Mouse (Mus musculus): Measurements from ENCODE around the gene Bicc1.

Bicc1 gene

DNA sequence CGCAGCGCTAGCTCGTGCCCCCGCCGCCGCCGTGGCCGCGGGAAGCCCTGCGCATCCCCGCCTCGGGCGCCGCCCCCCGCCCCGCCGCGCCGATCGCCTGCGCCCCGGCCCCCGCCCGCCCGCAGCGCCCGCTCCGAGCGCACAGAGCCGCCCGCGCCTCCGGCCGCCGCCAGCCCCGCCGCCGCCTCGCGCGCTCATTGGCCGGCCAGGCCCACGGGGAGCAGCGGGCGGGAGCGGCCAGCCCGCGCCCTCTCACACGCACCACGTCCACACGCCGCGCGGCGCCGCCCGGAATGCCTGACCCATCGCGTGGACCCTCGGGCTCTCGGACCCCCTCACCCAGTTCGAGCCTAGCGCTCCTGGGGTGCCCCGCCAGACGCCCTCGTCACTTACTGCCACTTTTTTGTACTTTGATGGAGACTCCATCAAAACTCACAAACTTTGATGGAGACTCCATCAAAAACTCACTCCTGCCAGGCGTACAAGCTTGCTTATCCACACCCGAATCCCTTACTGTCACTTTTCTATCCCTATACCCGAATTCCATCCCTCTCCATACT is at the start of gene Bicc1:
TSS of gene Bicc1 (minus strand) at position 25 of the 560 bp plus-strand sequence.
- in situ Hi-C loops (cut with MboI; ENCODE audit: low pct_unique_long_range_greater_than_20kb in 1 of 2, low sequenced_read_pairs in 2 of 2, unreplicated experiment in 1 of 2): no loop called here

DNA sequence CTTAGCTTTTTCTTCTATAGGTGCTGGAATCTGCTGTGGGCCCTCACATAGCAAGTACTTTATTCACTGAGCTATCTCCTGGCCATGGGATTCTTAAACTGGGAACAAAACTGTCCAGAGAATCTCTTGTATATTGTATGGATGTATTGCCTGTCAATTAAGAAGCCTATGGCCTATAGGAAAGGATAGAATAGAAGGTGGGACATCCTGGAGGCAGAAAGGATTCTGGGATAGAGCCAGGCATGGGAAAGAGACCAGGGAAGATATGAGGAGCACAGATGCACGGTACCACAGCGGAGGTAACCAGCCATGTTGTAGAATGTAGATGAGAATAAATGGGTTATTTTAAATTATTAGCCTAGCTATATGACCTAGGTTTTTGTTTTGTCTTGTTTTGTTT is 42.0 kb upstream of the Bicc1 start:
- in situ Hi-C loops (cut with MboI; ENCODE audit: low pct_unique_long_range_greater_than_20kb in 1 of 2, low sequenced_read_pairs in 2 of 2, unreplicated experiment in 1 of 2): no loop called here

DNA sequence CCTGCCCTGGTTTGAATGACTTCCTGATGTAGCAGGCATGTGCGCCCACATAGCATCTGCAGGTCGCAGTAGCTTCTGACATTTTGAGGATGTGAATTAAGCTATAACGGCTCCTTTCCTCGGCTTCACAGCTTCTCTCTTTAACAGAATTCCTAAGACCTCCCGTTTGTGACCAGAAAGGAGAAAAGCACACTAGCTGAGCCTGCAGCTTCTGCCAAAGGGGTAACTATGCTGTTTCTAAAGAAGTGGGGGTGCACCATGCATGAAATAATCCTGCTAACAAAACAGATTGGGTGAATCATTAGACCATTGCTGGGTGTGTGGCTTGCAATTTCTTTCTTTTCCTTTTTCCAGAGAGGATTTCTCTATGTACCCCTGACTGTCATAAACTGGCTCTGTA is 41.5 kb upstream of the Bicc1 start:
- in situ Hi-C loops (cut with MboI; ENCODE audit: low pct_unique_long_range_greater_than_20kb in 1 of 2, low sequenced_read_pairs in 2 of 2, unreplicated experiment in 1 of 2): no loop called here

DNA sequence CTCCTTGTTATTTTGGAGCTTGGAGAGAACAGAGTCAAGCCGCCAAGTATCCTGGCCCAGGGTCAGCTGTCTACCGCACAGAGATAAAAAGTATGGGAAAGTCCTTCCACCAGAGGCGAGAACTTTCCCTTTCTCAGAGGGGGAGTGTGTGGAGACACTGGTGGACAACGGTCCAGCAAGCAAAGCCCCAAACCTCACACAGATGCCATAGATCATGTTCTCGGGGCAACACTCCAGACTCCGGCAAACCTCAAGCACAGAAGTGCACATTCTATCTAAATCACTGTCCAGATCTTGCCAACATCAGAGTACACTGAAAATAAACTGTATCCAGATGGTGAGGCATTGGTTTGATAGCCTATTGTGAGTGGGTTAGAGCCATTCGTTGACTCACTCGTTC is 39.2 kb upstream of the Bicc1 start:
- in situ Hi-C loops (cut with MboI; ENCODE audit: low pct_unique_long_range_greater_than_20kb in 1 of 2, low sequenced_read_pairs in 2 of 2, unreplicated experiment in 1 of 2): no loop called here

DNA sequence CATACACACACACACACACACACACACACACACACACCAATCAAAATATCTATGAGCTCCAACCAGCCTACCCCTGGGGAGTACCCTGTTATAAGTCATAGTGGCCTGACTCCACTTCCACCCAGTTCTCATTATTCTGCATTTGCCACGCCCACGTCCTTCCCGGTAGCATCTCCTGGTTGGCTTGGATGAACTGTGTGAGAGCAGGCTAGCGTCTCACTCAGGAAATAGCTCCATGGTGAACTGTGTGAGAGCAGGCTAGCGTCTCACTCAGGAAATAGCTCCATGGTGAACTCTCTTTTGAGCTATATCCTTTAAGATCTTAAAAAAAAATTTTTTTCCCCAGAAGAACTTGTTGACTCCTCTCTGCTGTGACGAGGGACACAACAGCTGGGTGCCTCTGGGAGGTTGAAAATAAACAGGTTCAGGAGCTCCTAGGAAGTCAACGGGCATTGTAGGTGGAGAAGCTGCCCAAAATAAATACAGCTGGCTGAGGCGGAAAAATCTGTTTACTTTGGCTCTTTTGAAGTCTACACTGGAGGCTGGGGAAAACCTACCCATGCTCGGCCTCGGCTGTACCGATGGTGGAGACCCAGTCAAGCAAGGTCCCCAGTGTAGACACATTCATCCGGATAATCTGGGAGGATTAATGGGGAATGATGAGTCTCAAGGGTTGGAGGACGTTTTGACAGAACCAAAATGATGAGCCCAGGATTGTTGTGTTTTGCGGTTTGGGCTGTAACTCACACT is 37.7 kb upstream of the Bicc1 start:
- in situ Hi-C loops (cut with MboI; ENCODE audit: low pct_unique_long_range_greater_than_20kb in 1 of 2, low sequenced_read_pairs in 2 of 2, unreplicated experiment in 1 of 2): no loop called here

- in situ Hi-C loops (cut with MboI; ENCODE audit: low pct_unique_long_range_greater_than_20kb in 1 of 2, low sequenced_read_pairs in 2 of 2, unreplicated experiment in 1 of 2): no loop called here
Measured at GRCm38 (mm10) chr10:71195501-71195900, 36.0 kb upstream of the Bicc1 start.

- in situ Hi-C loops (cut with MboI; ENCODE audit: low pct_unique_long_range_greater_than_20kb in 1 of 2, low sequenced_read_pairs in 2 of 2, unreplicated experiment in 1 of 2): no loop called here
Measured at GRCm38 (mm10) chr10:71194713-71195112, 35.2 kb upstream of the Bicc1 start.

- in situ Hi-C loops (cut with MboI; ENCODE audit: low pct_unique_long_range_greater_than_20kb in 1 of 2, low sequenced_read_pairs in 2 of 2, unreplicated experiment in 1 of 2): no loop called here
Measured at GRCm38 (mm10) chr10:71193319-71193718, 33.8 kb upstream of the Bicc1 start.

DNA sequence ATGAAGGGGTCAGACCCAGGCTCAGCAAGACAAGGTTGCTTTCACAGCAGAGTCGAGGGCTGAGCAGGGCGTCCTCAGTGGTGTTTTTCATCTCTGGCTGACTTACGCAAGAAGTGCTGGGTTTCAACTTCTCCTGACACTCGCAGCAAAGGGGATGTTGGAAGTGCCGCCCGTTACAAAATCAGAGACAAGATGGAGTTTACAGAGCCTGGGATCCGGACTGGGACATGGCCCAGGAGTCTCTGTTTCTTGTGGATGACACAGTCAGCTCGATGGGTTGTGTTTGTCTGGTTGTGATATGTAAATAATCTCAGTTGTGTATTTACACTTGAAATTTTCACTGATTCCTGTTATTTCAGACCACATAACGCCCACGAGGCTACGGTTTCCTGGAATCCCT is 33.4 kb upstream of the Bicc1 start:
- in situ Hi-C loops (cut with MboI; ENCODE audit: low pct_unique_long_range_greater_than_20kb in 1 of 2, low sequenced_read_pairs in 2 of 2, unreplicated experiment in 1 of 2): no loop called here

- in situ Hi-C loops (cut with MboI; ENCODE audit: low pct_unique_long_range_greater_than_20kb in 1 of 2, low sequenced_read_pairs in 2 of 2, unreplicated experiment in 1 of 2): no loop called here
Measured at GRCm38 (mm10) chr10:71188681-71189080, 29.2 kb upstream of the Bicc1 start.

DNA sequence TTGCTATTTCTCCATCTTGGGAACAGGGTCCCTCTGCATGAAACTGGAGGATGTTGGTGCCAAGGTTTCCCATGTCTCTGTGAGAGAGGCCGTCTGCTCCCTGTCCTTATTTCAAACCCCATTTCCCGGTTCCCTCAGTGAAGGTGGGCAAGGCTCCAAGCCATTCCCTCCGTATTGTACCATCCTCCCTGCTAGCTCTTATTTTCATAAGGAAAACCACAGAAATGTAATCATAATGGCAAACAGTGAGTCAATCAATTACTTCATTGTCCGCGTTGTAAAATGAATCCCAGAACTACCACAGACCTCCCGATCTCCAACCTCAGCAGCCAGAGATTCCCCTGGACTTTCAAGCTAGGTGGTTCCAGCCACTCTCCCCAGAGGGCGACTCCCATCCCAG is 25.6 kb upstream of the Bicc1 start:
- in situ Hi-C loops (cut with MboI; ENCODE audit: low pct_unique_long_range_greater_than_20kb in 1 of 2, low sequenced_read_pairs in 2 of 2, unreplicated experiment in 1 of 2): no loop called here

- in situ Hi-C loops (cut with MboI; ENCODE audit: low pct_unique_long_range_greater_than_20kb in 1 of 2, low sequenced_read_pairs in 2 of 2, unreplicated experiment in 1 of 2): no loop called here
Measured at GRCm38 (mm10) chr10:71183339-71184031, 24.0 kb upstream of the Bicc1 start.

- in situ Hi-C loops (cut with MboI; ENCODE audit: low pct_unique_long_range_greater_than_20kb in 1 of 2, low sequenced_read_pairs in 2 of 2, unreplicated experiment in 1 of 2): no loop called here
Measured at GRCm38 (mm10) chr10:71181931-71182330, 22.4 kb upstream of the Bicc1 start.

DNA sequence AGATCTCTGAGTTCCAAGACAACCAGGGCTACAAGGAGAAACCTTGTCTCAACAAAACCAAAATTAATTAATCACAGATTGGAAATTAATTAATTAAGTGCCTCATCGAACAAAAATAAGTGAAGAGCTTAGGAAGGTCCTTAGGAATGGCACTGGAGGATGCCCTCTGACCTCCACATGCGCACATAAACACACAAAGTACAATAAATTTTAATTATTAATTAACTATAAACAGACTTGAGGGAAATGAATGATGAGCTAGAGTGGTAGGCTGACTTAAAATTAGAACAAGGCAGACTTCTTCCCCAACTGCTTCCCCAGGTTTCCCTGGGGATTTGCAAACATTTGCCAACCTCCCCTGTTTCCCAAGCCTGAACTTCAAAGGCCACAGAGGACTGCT is 21.6 kb upstream of the Bicc1 start:
- in situ Hi-C loops (cut with MboI; ENCODE audit: low pct_unique_long_range_greater_than_20kb in 1 of 2, low sequenced_read_pairs in 2 of 2, unreplicated experiment in 1 of 2): no loop called here

DNA sequence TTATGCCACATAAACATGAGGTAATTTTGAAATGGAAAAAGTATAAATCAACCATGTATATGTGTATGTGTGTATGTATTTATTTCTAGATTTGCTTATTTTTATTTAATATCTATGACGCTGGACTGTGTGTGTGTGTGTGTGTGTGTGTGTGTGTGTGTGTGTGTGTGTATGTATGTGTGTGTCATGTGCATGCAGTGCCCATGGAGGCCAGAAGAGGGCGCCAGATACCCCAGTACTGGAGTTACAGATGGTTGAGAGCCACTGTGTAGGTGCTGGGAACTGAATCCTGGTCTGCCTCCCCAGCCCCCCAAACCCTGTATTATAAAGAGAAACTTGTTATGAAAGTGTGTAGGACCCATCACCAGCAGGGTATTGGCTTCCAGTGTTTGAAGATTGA is 20.6 kb upstream of the Bicc1 start:
- in situ Hi-C loops (cut with MboI; ENCODE audit: low pct_unique_long_range_greater_than_20kb in 1 of 2, low sequenced_read_pairs in 2 of 2, unreplicated experiment in 1 of 2): no loop called here

DNA sequence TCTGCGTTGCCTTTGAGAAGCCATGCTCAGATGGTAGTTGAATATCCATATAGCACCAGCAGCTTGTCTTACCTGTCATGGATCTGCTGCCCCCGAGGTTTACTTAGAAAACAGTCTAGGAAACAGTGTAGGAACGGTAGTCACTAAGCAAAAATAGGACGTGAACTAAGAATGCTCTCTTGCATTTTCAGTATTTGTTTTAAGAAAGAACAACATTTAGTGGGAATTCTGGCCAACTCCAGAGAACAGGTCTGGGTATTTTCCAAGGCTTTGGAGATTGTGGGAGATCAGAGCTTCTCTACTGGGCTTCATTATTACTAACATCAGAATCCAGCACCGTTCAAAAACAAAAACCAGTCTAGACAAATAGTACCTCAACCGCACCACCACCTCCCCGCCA is 17.7 kb upstream of the Bicc1 start:
- in situ Hi-C loops (cut with MboI; ENCODE audit: low pct_unique_long_range_greater_than_20kb in 1 of 2, low sequenced_read_pairs in 2 of 2, unreplicated experiment in 1 of 2): no loop called here

DNA sequence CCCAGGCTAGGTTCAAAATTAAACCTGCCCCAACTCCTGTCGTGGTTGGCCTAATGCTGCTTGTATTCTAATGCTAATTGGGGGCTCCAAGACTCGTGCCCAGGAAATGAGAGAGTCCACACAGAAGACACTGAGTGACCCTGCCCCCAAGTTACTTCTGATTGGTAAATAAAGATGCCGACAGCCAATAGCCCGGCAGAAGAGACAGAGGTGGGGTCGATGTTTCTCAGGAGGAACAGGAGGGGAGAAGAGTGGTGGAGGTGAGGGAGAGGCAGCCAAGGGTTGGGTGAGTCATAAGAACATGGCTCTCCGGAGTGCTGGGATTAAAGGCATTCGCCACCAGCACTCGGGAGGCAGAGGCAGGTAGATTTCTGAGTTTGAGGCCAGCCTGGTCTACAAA is 16.8 kb upstream of the Bicc1 start:
- in situ Hi-C loops (cut with MboI; ENCODE audit: low pct_unique_long_range_greater_than_20kb in 1 of 2, low sequenced_read_pairs in 2 of 2, unreplicated experiment in 1 of 2): no loop called here

- in situ Hi-C loops (cut with MboI; ENCODE audit: low pct_unique_long_range_greater_than_20kb in 1 of 2, low sequenced_read_pairs in 2 of 2, unreplicated experiment in 1 of 2): no loop called here
Measured at GRCm38 (mm10) chr10:71175280-71175679, 15.8 kb upstream of the Bicc1 start.

DNA sequence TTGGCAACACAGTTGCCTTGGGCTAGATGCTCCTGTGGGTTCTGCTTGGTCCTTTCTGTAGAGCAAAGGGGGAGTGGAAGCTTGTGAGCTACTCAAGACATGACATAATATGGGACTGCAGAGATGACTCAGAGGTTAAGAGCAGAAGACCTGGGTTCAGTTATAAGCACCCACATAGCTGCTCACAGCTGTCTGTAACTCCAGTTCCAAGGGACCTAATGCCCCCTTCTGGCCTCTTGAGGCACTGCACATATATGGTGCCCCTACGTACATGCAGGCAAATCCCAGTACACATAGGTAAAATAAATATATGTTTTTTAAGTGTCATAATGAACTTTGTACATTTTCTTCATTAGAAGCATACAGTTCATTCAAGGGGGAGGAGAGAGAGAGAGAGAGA is 11.9 kb upstream of the Bicc1 start:
- in situ Hi-C loops (cut with MboI; ENCODE audit: low pct_unique_long_range_greater_than_20kb in 1 of 2, low sequenced_read_pairs in 2 of 2, unreplicated experiment in 1 of 2): no loop called here

DNA sequence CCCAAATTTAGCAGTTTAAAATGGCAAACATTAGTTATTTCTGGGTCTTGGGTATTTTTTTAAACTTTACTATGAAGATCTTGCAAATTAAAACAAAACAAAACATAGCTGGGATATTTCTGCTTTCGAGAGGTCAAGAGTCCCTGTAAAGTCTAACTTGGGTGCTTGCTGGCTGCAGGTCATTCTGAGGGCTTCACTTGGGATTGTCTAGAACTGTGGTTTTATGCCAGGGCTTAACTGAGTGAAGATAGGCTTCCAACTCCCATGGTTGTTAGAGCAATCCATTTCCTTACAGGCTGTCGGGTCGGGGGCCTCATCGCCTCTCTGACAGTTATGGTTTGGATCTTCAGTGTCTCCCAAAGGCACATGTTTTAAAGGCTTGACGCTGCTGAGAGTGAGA is 11.3 kb upstream of the Bicc1 start:
- in situ Hi-C loops (cut with MboI; ENCODE audit: low pct_unique_long_range_greater_than_20kb in 1 of 2, low sequenced_read_pairs in 2 of 2, unreplicated experiment in 1 of 2): no loop called here
